Mouse (Mus musculus) T-helper 1 cell (primary cell): ENCODE data around the gene Noct.

ENCODE experiments used
- in situ Hi-C: fragments of 300-600 bp; cut with MboI, MseI; formaldehyde crosslinking; loops from one replicate; pipeline ENCODE4 v1.15.1; 2025; ENCODE audit warnings: high pct_unique_total_duplicates

Noct gene

GRCm38 (mm10) chr3:51270069-51270817, 46.0 kb downstream of the Noct start:
- in situ Hi-C loops: no loop called here

- in situ Hi-C loops: no loop called here
These were observed 51.7 kb downstream of the Noct start for GRCm38 (mm10) chr3:51275956-51276398.

DNA sequence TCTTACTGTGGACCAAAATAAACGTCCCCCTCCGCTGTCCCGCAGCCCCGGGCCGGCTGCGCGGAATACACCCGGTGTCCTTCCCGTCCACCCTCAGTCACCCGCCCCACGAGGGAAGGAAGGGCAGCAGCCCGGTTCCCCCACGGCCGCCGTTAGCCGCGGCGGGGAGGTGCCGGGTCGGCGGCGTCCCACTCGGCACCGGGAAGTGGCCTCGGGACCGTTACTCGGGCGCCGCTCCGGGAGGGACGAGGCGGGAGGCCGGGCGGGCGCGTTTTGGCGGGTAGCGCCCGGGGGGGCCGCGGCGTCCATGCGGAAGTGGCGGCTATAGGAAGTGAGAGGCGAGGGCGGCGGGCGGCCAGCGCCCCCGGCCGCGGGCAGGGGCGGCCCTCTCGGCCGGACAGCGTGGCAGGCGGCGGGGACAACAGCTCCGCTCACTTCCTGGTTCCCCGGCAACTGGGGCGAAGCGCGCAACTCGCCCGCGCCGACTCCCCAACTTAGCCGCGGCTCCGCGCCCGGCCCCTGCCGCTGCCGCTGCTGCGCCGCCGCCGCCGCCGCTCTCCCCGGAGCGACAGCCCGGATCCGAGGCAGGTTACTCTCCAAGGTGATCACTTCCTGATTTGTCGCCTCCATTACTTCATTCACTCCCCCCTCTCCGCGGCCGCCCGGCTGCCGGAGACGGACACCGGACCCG, 52.3 kb downstream of the Noct start:
- in situ Hi-C loops: no loop called here

DNA sequence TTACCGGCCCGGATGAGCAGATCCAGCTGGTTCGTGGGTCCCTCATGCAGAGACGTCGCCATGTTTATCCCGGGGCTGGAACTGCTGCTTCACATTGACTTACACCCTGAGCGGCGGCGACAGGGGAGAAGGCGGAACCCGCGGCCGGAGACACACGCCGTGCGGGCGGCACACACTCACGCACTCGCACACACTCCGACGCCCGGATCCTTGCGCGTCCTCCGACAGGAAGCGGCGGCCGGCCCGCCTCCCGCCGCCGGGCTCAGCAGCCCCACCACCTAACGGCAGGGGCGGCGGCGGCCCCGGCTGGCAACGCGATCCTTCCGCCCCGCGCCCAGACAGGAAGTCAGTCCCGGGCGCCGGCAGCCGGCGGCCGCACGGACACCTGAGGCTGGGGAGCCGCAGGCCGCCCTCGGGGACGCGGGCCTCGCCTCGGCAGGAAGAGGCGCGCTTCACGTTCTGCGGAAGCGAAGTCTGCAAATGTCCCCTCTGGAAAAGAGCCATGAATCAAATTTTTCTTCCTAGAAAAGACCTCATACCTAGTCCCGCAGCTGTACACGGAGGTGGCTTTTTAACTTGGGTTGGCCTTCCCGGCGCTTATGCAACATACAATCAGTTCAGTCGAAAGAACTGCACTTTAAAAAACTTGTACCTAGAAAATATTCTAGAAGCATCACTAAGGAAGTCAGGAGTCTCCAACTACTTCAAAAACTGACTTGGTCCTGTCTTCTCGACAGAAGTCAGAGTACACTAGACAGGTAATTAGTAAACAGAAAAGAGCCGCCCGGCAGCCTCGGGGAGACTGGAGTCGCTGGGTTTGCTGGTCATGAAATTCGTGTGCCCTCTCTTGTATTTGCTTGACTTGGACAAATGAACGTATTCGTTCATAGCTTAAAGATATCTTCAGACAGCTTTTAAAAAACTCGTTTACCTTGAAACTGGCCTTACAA, 53.2 kb downstream of the Noct start:
- in situ Hi-C loops: no loop called here

- in situ Hi-C loops: no loop called here
These were observed 54.2 kb downstream of the Noct start for GRCm38 (mm10) chr3:51278433-51278832.

GRCm38 (mm10) chr3:51281727-51282126, 57.5 kb downstream of the Noct start:
- in situ Hi-C loops: no loop called here

DNA sequence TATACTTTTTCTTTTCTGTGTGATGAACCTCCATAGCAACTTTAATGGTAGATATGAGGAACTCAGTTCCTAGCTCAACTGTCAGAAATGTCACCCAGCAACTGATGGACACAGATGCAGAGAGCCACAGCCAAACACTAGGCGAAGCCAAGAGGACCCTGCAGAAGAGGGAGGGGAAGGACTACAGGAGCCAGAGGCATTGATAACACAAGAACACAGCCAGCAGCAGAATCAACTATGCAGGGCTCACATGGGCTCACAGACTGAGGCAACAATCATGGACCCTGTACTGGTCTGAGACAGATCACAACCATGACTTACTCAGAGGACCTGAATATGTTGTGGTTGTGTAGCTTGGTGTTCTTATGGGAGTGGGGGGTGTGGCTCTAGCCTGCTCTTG, 60.1 kb downstream of the Noct start:
- in situ Hi-C loops: no loop called here

GRCm38 (mm10) chr3:51288880-51289821, 64.9 kb downstream of the Noct start:
- in situ Hi-C loops: loop anchor here (5.0 kb wide), 2 partner anchors 38 to 63 kb away; no protein-coding TSS in a partner anchor

- in situ Hi-C loops: no loop called here
These were observed 70.0 kb downstream of the Noct start for GRCm38 (mm10) chr3:51294251-51294650.

DNA sequence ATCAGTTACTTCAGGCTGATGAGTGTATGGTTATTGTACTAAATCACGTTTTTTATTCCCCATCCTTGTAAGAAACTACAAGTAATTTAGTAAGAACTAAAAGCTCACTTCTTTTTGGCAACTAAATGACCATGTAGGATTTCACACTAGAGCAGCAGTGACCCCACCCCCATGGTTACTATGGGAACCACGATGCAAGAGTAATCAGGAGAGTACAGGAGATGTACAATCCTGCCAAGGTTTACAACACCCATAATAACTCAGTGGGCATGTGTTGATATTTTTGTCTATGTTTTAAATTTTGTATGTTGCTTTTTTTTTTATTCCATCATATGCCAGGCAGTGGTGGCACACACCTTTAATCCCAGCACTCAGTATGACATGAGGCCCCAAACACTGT, 71.0 kb downstream of the Noct start:
- in situ Hi-C loops: no loop called here

GRCm38 (mm10) chr3:51296790-51297189, 72.5 kb downstream of the Noct start:
- in situ Hi-C loops: no loop called here
